Mouse (Mus musculus) cerebellum, adult 11-12 months (tissue): ENCODE measurements at regions not wholly inside any gene's neighbourhood (a gene's known extent, or its start where the extent isn't known, plus 50 kb on each side); places are given as distances from the start of the nearest gene placed in this dataset.

ENCODE experiments used
- DNase-seq: peaks from one replicate; pipeline ENCODE4 v3.0.0; 2022

GRCm38 (mm10) chr6:96057011-96057410, 55.9 kb upstream of the Fam19a1 start:
- DNase-seq = no peak

- DNase-seq = no peak
Observed at GRCm38 (mm10) chr6:96057575-96058159, 55.3 kb upstream of the Fam19a1 start.

- peak; percentile 15 for DNase-seq
Observed at GRCm38 (mm10) chr6:96061979-96062378, 51.0 kb upstream of the Fam19a1 start.
